Mouse (Mus musculus): ENCODE results near the gene Dhx58. TPM values are rescaled to one million over a fixed set of nuclear protein-coding genes. Genes with fewer than 3 reads are reported as not detected.
A peak's percentile ranks its signal among the peaks of the same experiment; 100 is the strongest.

Gene Dhx58
- polyA plus RNA-seq, 1 experiment from 2014 or later, result 3.1 TPM

- Histone ChIP-seq H3K9me3 (replicated peaks) (no peaks in the 10 kb centered on the region), H3K27ac (no peak overlapping the region), H3K4me3 (no peak overlapping the region), H3K4me1 (peaks cover under 1% of the 10 kb centered on the region), H3K27me3 (ENCODE audit: low read depth, poor library complexity, severe bottlenecking) (peaks cover 62% of the 10 kb centered on the region), H3K36me3 (no peaks in the 10 kb centered on the region)
- peak; percentile 70 for DNase-seq (ENCODE audit: low spot score)
- 15% methylated on average over 1 of the region's 1 CpGs for WGBS
Observed at GRCm38 (mm10) chr11:100646265-100646664, 57.8 kb downstream of the Dhx58 start.

Other genes starting within 250 kb of the Dhx58 start
- gene Klhl11, start 231.5 kb downstream of the Dhx58 start, polyA plus RNA-seq (2016; fragmentation: Nextera tagmentation; extraction: Ambion mirVana), result 7.9 and 10.4 TPM in 2 replicates
- 260 and 263 TPM in 2 replicates for gene Acly, start 176.3 kb downstream of the Dhx58 start, polyA plus RNA-seq (2016; fragmentation: Nextera tagmentation; extraction: Ambion mirVana)
- 1.1 and 1.2 TPM in 2 replicates for gene Ttc25, start 158.7 kb downstream of the Dhx58 start, polyA plus RNA-seq (2016; fragmentation: Nextera tagmentation; extraction: Ambion mirVana)
- gene Cnp, start 129.4 kb downstream of the Dhx58 start, polyA plus RNA-seq (2016; fragmentation: Nextera tagmentation; extraction: Ambion mirVana), result 13.1 and 23.0 TPM in 2 replicates
- gene Nkiras2, start 85.0 kb downstream of the Dhx58 start, polyA plus RNA-seq (2016; fragmentation: Nextera tagmentation; extraction: Ambion mirVana), result 86.2 and 95.5 TPM in 2 replicates
- gene Dnajc7, start 84.1 kb downstream of the Dhx58 start, polyA plus RNA-seq (2016; fragmentation: Nextera tagmentation; extraction: Ambion mirVana), result 256 and 281 TPM in 2 replicates
- gene Zfp385c, start 11.8 kb downstream of the Dhx58 start, polyA plus RNA-seq (2016; fragmentation: Nextera tagmentation; extraction: Ambion mirVana), result 0.15 and 0.16 TPM in 2 replicates
- gene Kat2a, start 8.2 kb upstream of the Dhx58 start, polyA plus RNA-seq (2016; fragmentation: Nextera tagmentation; extraction: Ambion mirVana), result 77.2 and 87.7 TPM in 2 replicates
- gene Hspb9, start 9.6 kb upstream of the Dhx58 start, polyA plus RNA-seq (2016; fragmentation: Nextera tagmentation; extraction: Ambion mirVana), result 0.31 and 0.56 TPM in 2 replicates
- gene Rab5c, start 33.9 kb upstream of the Dhx58 start, polyA plus RNA-seq (2016; fragmentation: Nextera tagmentation; extraction: Ambion mirVana), result 13.1 and 16.8 TPM in 2 replicates
- not detected in 2 replicates for gene Kcnh4, start 55.7 kb upstream of the Dhx58 start, polyA plus RNA-seq (2016; fragmentation: Nextera tagmentation; extraction: Ambion mirVana)
- gene Hcrt, start 58.7 kb upstream of the Dhx58 start, polyA plus RNA-seq (2016; fragmentation: Nextera tagmentation; extraction: Ambion mirVana), result not detected in 2 replicates
- 3.5 and 4.3 TPM in 2 replicates for gene Ghdc, start 66.7 kb upstream of the Dhx58 start, polyA plus RNA-seq (2016; fragmentation: Nextera tagmentation; extraction: Ambion mirVana)
- gene Stat5b, start 146.5 kb upstream of the Dhx58 start, polyA plus RNA-seq (2016; fragmentation: Nextera tagmentation; extraction: Ambion mirVana), result 15.4 and 15.6 TPM in 2 replicates
- 2.1 and 2.7 TPM in 2 replicates for gene Stat5a, start 155.1 kb upstream of the Dhx58 start, polyA plus RNA-seq (2016; fragmentation: Nextera tagmentation; extraction: Ambion mirVana)
- gene Stat3, start 235.3 kb upstream of the Dhx58 start, polyA plus RNA-seq (2016; fragmentation: Nextera tagmentation; extraction: Ambion mirVana), result 20.7 and 30.2 TPM in 2 replicates

Measured in limb, embryonic 10.5 days (tissue).